Mouse (Mus musculus) heart, postnatal 0 days (tissue): ENCODE measurements around the gene Brsk1. TPM values are rescaled to one million over a fixed set of nuclear protein-coding genes. Genes with fewer than 3 reads are reported as not detected.

Experiments used
- ATAC-seq: fragments of 200-750 bp; cut with Nextera tagmentation; 2 replicates; pipeline ENCODE4 v1.8.0; 2017; ENCODE audit warnings: low read depth, moderate number of reproducible peaks, moderate library complexity; ENCODE audit not compliant: insufficient read depth
- DNase-seq: peaks from one replicate; pipeline ENCODE4 v3.0.0-alpha.2; 2016; ENCODE audit warnings: low spot score
- H3K27ac ChIP-seq: fragments of 300-500 bp; sonication (generic); 2 replicates; pipeline ENCODE4 v1.5.1; 2014; ENCODE audit warnings: low read depth, mild to moderate bottlenecking
- H3K27me3 ChIP-seq: fragments of 300-500 bp; sonication (generic); 2 replicates; pipeline ENCODE4 v1.6.1; 2014; ENCODE audit warnings: low read length, mixed read lengths; ENCODE audit not compliant: control insufficient read depth, insufficient read depth
- H3K36me3 ChIP-seq: fragments of 300-500 bp; sonication (generic); replicated peaks from 2 replicates; pipeline ENCODE4 v1.6.1; 2014; ENCODE audit warnings: low read length, mixed read lengths; ENCODE audit not compliant: control insufficient read depth, insufficient read depth
- H3K4me1 ChIP-seq: fragments of 300-500 bp; sonication (generic); 2 replicates; pipeline ENCODE4 v1.6.1; 2014; ENCODE audit warnings: antibody characterized with exemption; ENCODE audit not compliant: control insufficient read depth, insufficient read depth
- H3K4me2 ChIP-seq: fragments of 300-500 bp; sonication (generic); 2 replicates; pipeline ENCODE4 v1.6.1; 2014; ENCODE audit warnings: low read depth, mild to moderate bottlenecking, low read length, moderate library complexity
- H3K4me3 ChIP-seq: fragments of 300-500 bp; sonication (generic); 2 replicates; pipeline ENCODE4 v1.5.1; 2014; ENCODE audit warnings: low read depth, low read length
- H3K9ac ChIP-seq: fragments of 300-500 bp; sonication (generic); replicated peaks from 2 replicates; pipeline ENCODE4 v1.6.1; 2014; ENCODE audit warnings: low read depth, low read length, mixed read lengths
- H3K9me3 ChIP-seq: fragments of 300-500 bp; sonication (generic); replicated peaks from 2 replicates; pipeline ENCODE4 v1.6.1; 2016; ENCODE audit warnings: low read length; ENCODE audit not compliant: control insufficient read depth
- CTCF ChIP-seq: IDR thresholded peaks from 2 replicates; pipeline ENCODE4 v1.5.1; 2016; ENCODE audit warnings: antibody characterized with exemption, control low read depth, low read depth
- EP300 ChIP-seq: IDR thresholded peaks from 2 replicates; pipeline ENCODE4 v1.6.1; 2016; ENCODE audit warnings: antibody characterized with exemption, low read depth
- WGBS: fragments of 180-500 bp; shearing (Covaris S2); extraction: QIAGEN DNeasy Blood & Tissue Kit; methylation state at CpG from one replicate; pipeline ENCODE4 v1.1.7; 2014; 5-methylcytosine and 5-hydroxymethylcytosine counted together
- polyA plus RNA-seq: library from polyadenylated mRNA; unstranded; fragments of >200 nt; fragmentation: Nextera tagmentation; extraction: Ambion mirVana; gene quantifications from 2 replicates; pipeline ENCODE4 v1.2.1, GENCODE M21; 2015
- total RNA-seq: library from RNA; depleted of rRNA; stranded (reverse); fragments of >200 nt; gene quantifications from 2 replicates; pipeline ENCODE4 v1.2.3, GENCODE M21; 2014; ENCODE audit warnings: low replicate concordance

The Brsk1 gene
- total and polyA plus RNA-seq, 2 experiments from 2014 or later = 0.36 to 10.9 TPM

- Histone ChIP-seq H3K27me3 (no peaks in the 10 kb centered on the region), H3K4me1 (peaks cover 9% of the 10 kb centered on the region; the same call in 1 of the 2 replicates), H3K9ac (no peak overlapping the region), H3K27ac (no peak overlapping the region), H3K9me3 (no peaks in the 10 kb centered on the region), H3K36me3 (peaks cover 45% of the 10 kb centered on the region), H3K4me3 (no peak overlapping the region), H3K4me2 (no peak overlapping the region)
- ATAC-seq (no peak), DNase-seq (no peak)
- TF ChIP-seq CTCF (no peak), EP300 (no peak)
- WGBS = 78% methylated on average over 2 of the region's 2 CpGs
Measured at GRCm38 (mm10) chr7:4647992-4648391, 42.4 kb upstream of the Brsk1 start.

- no peak overlapping the region for H3K27ac ChIP-seq
- no peaks in the 10 kb centered on the region for H3K27me3 ChIP-seq
- no peaks in the 10 kb centered on the region for H3K9me3 ChIP-seq
- 69% methylated on average over 8 of the region's 8 CpGs for WGBS
- H3K4me3 ChIP-seq = no peak overlapping the region
- ATAC-seq = no peak
- no peak for DNase-seq
- peaks cover 16% of the 10 kb centered on the region for H3K36me3 ChIP-seq
- no peak overlapping the region for H3K9ac ChIP-seq
- TF ChIP-seq CTCF (no peak), EP300 (no peak)
- H3K4me1 ChIP-seq = peaks cover 31% of the 10 kb centered on the region
- H3K4me2 ChIP-seq = no peak overlapping the region
Measured at GRCm38 (mm10) chr7:4651581-4651980, 38.8 kb upstream of the Brsk1 start.

GRCm38 (mm10) chr7:4652726-4653125 lies 37.7 kb upstream of the Brsk1 start:
- no peak overlapping the region for H3K9ac ChIP-seq
- ATAC-seq (no peak), DNase-seq (no peak)
- H3K27ac ChIP-seq = peak overlapping the region; percentile 44; the same call in 1 of the 2 replicates
- no peak overlapping the region for H3K4me3 ChIP-seq
- 0 out of 2 replicates have a peak, but pooled peaks cover 11% of the 10 kb centered on the region for H3K36me3 ChIP-seq
- H3K4me2 ChIP-seq = no peak overlapping the region
- TF ChIP-seq CTCF = no peak
- no peak for TF ChIP-seq EP300
- H3K27me3 ChIP-seq = no peaks in the 10 kb centered on the region
- no peaks in the 10 kb centered on the region for H3K9me3 ChIP-seq
- 48% methylated on average over 5 of the region's 5 CpGs for WGBS
- peaks cover 34% of the 10 kb centered on the region for H3K4me1 ChIP-seq

GRCm38 (mm10) chr7:4653351-4653750 lies 37.1 kb upstream of the Brsk1 start:
- DNase-seq (no peak), ATAC-seq (no peak)
- no peaks in the 10 kb centered on the region for H3K9me3 ChIP-seq
- H3K36me3 ChIP-seq = 0 out of 2 replicates have a peak, but pooled peaks cover 11% of the 10 kb centered on the region
- TF ChIP-seq CTCF = no peak
- no peaks in the 10 kb centered on the region for H3K27me3 ChIP-seq
- no peak overlapping the region for H3K4me3 ChIP-seq
- H3K4me1 ChIP-seq = peaks cover 37% of the 10 kb centered on the region
- no peak overlapping the region for H3K9ac ChIP-seq
- H3K4me2 ChIP-seq = no peak overlapping the region; the same call in 1 of the 2 replicates
- peak overlapping the region; percentile 44; the same call in 1 of the 2 replicates for H3K27ac ChIP-seq
- WGBS = 78% methylated on average over 5 of the region's 5 CpGs

GRCm38 (mm10) chr7:4653780-4654179 lies 36.6 kb upstream of the Brsk1 start:
- Histone ChIP-seq H3K4me3 (no peak overlapping the region), H3K36me3 (0 out of 2 replicates have a peak, but pooled peaks cover 11% of the 10 kb centered on the region), H3K4me1 (peaks cover 37% of the 10 kb centered on the region), H3K9ac (no peak overlapping the region), H3K9me3 (no peaks in the 10 kb centered on the region), H3K27ac (peak overlapping the region; percentile 65), H3K4me2 (peak overlapping the region; percentile 28; the same call in 1 of the 2 replicates), H3K27me3 (no peaks in the 10 kb centered on the region)
- ATAC-seq (no peak), DNase-seq (no peak)
- WGBS = 66% methylated on average over 7 of the region's 7 CpGs
- no peak for TF ChIP-seq CTCF
- TF ChIP-seq EP300 = no peak

- DNase-seq (no peak), ATAC-seq (no peak)
- TF ChIP-seq EP300 = no peak
- 0 out of 2 replicates have a peak, but pooled peaks cover 11% of the 10 kb centered on the region for H3K36me3 ChIP-seq
- no peak overlapping the region for H3K9ac ChIP-seq
- WGBS = 74% methylated on average over 2 of the region's 2 CpGs
- no peaks in the 10 kb centered on the region for H3K9me3 ChIP-seq
- H3K27ac ChIP-seq = peak overlapping the region; percentile 65
- no peak overlapping the region; the same call in 1 of the 2 replicates for H3K4me3 ChIP-seq
- H3K4me1 ChIP-seq = peaks cover 37% of the 10 kb centered on the region
- H3K27me3 ChIP-seq = no peaks in the 10 kb centered on the region
- peak overlapping the region; percentile 28; the same call in 1 of the 2 replicates for H3K4me2 ChIP-seq
Measured at GRCm38 (mm10) chr7:4654221-4654620, 36.2 kb upstream of the Brsk1 start.
